Mouse (Mus musculus) monocyte, adult 5-6 weeks (primary cell): Measurements from ENCODE around the gene Degs2. TPM values are rescaled to one million over a fixed set of nuclear protein-coding genes. Genes with fewer than 3 reads are reported as not detected.

Experiments
- ATAC-seq: fragments of 153-309, 156-312 bp; replicated peaks from 2 replicates; pipeline ENCODE4 v1.8.0; 2017; ENCODE audit warnings: mild to moderate bottlenecking; ENCODE audit not compliant: low TSS enrichment, insufficient number of reproducible peaks, severe bottlenecking, poor library complexity, low FRiP score
- total RNA-seq: library from RNA; stranded (forward); fragments of 200-1000, 200-491, 200-594 nt; gene quantifications from 3 replicates; pipeline ENCODE4 v1.2.3, GENCODE M21; 2017

The Degs2 gene
- total RNA-seq, 1 experiment from 2014 or later = not detected

DNA sequence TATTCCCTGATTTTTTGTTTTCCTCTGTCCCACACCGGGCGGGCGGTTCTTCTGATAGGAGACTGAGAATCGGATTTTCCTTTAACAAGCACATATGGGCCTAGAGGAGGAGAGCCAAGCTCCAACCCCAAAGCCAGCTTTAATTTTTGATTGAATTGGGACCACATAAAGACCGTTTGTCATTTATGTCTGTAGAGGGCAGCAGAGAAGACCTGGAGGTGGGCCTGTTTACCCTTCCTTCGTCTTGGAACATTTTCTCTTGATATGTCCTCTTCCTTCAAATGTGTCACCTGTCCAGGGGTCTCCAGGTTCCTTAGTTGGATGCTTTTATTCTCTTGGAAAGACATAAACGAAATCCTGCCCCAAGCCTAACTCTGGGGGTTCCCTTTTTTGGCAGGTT is 4.0 kb upstream of the Degs2 start:
- no peak for ATAC-seq

GRCm38 (mm10) chr12:108705486-108705885 is 3.4 kb upstream of the Degs2 start:
- ATAC-seq = no peak

GRCm38 (mm10) chr12:108701221-108701620 is 894 bp downstream of the Degs2 start:
- no peak for ATAC-seq

DNA sequence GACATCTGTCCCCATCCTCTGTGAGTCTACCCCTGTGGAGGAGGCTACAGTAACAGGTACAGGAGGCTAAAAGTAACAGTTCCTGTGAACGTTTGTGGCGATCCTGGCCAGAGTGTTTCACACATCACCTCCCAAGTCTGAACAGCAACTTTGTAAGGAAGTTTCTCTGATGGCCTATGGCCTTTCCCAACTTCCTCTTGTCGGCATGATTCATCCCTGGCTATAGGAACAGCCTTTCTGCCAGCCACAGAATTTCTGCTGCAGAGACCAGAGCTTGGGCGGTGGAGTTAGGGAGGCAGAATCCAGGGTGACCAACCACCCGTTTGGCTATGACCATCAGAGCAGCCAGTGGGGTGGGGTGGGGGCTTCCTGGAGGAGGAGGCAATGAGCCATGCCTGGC is 2.1 kb downstream of the Degs2 start:
- no peak for ATAC-seq

DNA sequence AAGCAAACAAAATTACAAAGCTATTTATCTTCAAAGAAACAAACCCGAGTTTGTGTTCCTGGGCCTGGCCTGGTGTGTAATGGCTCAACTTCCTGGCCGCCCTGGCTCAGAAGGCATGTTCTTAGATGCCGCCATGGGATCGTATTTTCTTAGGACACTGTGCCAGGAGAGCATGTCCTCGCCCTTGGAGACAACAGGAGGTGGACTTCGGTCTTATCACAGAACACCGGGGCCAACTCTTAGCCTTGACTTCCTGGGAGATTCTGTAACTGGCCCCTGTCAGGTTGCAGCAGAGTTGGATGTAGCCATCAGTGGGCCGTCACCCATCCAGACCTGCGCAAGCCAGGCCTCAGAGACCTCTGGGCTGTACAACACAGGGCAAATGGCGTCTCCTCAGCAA is 2.5 kb downstream of the Degs2 start:
- ATAC-seq = no peak

DNA sequence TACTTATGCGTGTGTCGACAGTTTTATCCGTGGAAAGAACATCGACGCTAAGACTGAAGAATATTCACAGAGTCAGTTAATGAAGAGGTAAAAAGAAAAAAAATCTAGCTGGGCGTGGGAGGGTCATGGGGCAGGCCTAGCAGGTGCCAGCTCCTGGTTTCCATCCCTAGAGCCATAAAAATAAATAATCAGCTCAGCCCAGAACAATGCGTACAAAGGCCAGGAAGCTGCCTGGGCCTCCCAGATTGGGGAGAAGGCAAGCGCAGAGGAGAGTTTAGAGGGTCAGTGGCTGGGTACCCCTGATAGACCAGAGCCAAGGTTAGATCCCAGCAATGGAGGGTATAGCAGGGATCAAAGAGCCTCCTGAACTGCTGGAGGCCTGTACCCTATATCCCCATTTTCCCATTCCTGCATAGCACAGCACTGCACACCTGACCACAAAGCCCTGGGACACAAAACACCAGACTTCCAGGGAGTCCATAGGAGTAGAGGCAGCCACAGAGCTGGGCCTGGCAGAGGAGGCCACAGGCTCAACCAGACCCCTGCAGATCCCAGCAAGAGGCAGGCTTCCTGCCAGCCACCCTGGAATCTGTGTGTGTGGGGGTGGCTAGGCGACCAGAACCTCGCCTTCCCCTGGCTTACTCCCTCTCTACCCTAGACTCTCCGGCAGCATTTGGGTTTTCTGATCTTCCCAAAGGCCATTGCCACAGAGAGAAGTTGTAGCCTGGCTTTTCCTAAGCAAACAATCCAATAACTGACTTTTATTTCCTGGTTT is 3.2 kb downstream of the Degs2 start:
- no peak for ATAC-seq

DNA sequence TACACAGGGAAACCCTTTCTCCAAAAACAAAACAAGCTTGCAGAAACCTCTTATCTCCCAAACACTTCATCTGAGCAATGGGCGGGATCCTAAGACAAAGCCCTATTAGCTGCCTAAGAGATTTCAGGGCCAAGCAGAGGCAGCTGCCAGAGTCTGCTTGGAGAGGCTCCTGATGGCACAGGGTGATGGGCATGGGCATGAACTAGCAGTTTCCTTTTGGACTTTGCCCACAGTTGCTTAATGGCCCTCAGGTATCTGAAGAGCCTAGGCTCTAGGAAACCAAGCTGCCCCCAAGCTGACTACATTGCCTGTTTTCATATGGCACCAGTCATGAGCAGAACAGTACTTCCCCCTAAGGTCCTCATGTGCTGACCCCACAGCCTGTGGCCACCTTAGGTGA is 7.9 kb downstream of the Degs2 start:
- ATAC-seq = no peak

- no peak for ATAC-seq
Observed at GRCm38 (mm10) chr12:108693592-108693991, 8.5 kb downstream of the Degs2 start.

DNA sequence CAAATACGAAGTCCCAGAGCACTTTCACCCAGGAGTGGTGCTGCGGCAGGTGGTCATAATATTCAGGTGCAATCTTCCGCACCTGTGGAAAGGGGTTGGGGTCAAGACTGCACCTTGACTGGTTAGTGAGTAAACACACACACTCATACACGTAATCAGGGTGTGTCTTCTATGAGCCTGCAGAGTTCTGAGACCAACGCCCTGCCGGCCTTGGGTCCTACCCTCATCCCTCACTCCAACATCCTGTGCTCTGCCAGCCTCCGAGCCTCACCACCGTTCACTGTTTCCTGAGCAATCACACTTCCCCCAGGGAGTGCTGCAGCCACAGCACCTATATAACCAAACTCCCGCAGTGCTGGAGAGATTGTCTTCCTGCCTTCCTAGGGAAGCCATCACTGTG is 11.6 kb downstream of the Degs2 start:
- no peak for ATAC-seq

DNA sequence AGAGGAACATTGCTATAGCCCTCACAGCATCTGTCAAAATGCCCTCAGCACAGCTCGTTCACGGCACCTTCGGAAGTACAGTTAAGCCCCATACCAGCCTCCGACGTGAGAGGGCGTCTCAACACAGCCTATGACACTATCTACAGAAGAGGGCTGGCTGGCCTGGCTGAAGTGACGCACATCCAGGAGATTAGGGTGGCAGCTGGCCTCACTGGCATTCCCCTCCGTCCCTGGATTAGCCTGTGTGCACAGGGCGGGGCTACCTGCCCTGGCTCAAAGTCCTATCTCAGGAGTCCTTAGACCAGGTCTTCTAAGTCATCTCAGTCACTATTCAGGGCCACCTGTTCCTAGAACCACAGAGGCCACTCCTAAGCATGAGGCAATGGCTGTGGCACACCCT is 12.9 kb downstream of the Degs2 start:
- no peak for ATAC-seq

DNA sequence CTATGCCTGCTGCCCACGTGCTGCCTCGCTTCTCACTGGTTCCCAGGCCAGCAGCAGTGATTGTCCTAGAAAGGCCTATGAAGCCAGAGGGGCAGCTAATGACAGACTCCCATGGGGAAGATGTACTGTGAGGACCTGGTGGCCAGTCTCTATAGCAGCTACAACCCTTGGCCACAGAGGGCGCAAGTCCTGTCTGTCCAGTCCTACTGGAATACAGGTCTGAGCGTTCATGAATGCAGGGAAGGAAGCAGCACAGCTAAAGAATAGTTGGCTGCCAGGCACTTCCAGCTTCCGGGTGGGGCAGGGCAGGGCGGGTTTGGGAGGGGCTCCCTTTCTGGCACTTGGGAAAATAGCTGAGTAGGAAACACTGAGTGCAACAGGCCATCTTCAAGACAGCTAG is 15.2 kb downstream of the Degs2 start:
- no peak for ATAC-seq

- no peak for ATAC-seq
Observed at GRCm38 (mm10) chr12:108686463-108686862, 15.7 kb downstream of the Degs2 start.

GRCm38 (mm10) chr12:108682240-108683023 is 19.7 kb downstream of the Degs2 start:
- no peak for ATAC-seq

GRCm38 (mm10) chr12:108680861-108681260 is 21.3 kb downstream of the Degs2 start:
- no peak for ATAC-seq

DNA sequence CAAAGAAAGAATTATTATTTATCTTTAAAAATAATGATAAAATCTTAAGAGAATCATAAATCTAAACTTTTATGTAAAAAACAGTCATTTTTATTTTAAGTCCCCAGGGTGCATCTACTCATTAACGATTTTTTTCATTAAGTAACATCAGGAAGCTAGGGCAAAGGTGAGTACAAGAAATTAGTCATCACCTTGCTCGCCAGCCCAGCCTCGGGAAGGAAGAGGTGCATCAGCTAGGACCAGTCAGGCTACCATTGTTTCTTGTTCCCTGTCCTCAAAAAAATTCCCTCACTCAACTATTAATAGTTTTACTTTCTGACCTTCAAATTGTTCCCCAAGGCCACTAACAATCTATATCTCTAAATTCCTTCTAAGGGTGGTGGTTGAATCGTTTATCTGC is 23.7 kb downstream of the Degs2 start:
- no peak for ATAC-seq

DNA sequence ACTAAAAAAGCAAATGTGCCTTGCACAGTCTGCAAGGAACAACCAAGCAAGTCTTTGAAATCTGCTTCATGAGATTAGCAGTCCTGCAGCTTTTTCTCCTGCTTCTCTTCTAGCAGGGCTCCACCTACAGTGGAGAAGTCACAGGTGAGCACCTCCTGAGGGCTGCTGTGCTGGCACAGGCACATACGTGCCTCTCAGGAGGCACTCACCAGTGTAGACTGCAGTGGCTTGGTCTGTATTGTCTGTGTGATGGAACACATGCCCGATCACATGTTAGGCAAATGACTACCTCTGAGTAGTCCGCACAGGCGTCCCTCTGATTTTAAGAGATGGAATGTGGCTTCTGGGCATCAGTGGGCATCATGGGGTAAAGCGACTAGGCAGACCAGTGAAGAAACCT is 25.0 kb downstream of the Degs2 start:
- ATAC-seq = no peak

DNA sequence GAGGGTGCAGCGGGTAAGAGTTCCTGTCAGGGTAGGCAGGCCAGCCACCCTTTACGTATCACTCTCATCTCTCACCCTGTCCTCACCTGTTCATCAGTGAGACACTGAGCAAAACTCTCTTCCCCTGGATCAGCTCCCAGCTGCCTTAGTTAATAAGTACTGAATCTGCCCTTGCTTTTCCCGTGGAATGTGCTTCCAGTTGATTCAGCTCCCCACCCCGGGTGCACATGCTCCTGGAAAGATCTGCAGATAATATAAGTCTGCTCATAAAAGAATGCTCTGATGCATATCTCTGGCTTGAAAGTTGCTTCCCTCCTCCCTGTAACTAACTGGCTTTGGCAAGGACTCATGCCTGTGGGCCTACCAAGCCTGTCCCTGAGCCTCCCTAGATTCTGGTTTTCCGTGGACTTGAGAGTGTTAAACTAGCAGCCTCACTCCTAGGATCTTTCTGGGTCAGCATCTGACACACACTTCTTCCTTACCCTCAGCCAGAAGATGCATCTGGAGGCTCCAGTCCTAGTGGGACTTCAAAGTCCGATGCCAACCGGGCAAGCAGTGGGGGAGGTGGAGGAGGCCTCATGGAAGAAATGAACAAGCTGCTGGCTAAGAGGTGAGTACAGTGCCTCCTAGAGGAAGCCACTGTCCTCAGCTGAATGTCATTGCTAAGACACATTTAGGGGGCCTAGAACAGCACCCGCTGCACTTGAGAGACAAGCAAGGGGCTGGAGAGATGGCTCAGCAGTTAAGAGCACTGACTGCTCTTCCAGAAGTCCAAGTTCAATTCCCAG is 26.3 kb downstream of the Degs2 start:
- no peak for ATAC-seq

DNA sequence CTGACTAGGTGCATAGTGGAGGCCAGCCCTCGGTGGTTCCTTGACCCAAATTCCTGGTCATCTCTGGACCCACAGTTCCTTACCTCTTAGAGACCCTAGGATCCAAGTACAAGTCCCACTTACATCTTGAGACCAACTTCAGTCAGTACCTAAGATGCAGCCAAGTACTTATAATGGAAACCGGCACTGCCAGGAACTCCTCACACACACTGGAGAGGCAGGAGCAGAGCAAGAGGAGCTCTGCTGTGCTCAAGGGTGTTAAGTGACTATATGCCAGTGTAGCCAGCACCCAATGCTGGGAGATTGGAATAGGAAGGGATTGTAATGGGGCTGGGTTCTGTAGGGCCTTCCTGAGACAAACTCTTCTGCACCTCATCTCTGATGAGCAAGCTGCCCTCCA is 27.2 kb downstream of the Degs2 start:
- ATAC-seq = no peak

- ATAC-seq = no peak
Observed at GRCm38 (mm10) chr12:108674502-108674901, 27.6 kb downstream of the Degs2 start.
